Mouse (Mus musculus) embryonic fibroblast, embryonic 13.5 days (primary cell): ENCODE results near the gene Alkbh3. TPM values are rescaled to one million over a fixed set of nuclear protein-coding genes. Genes with fewer than 3 reads are reported as not detected.
A peak's percentile ranks its signal among the peaks of the same experiment; 100 is the strongest.

Experiments used
- H3K27ac ChIP-seq: 2 replicates; pipeline ENCODE4 v1.5.1; 2012; ENCODE audit warnings: low read length, control low read depth, inconsistent platforms; ENCODE audit not compliant: insufficient read depth
- H3K4me1 ChIP-seq: 2 replicates; pipeline ENCODE4 v1.6.1; 2011; ENCODE audit warnings: low read length; ENCODE audit not compliant: control insufficient read depth, insufficient read depth
- H3K4me3 ChIP-seq: 2 replicates; pipeline ENCODE4 v1.5.1; 2011; ENCODE audit warnings: mild to moderate bottlenecking, control low read depth, low read length; ENCODE audit not compliant: insufficient read depth
- CTCF ChIP-seq: IDR thresholded peaks from 2 replicates; pipeline ENCODE4 v1.5.1; 2011; ENCODE audit warnings: mild to moderate bottlenecking, control low read depth, low read length, moderate library complexity, borderline replicate concordance; ENCODE audit not compliant: insufficient read depth
- POLR2A ChIP-seq: IDR thresholded peaks from 2 replicates; pipeline ENCODE4 v1.6.1; 2011; ENCODE audit warnings: low read depth, mild to moderate bottlenecking, control low read depth, low read length, moderate library complexity
- polyA plus RNA-seq: library from polyadenylated mRNA; stranded (reverse); fragments of >200 nt; gene quantifications from 2 replicates; pipeline ENCODE4 v1.2.4, GENCODE M21; 2011; ENCODE audit warnings: low read depth; ENCODE audit not compliant: missing spikeins, insufficient read length

Gene Alkbh3
- polyA plus RNA-seq, 1 experiment: 51.7 TPM

DNA sequence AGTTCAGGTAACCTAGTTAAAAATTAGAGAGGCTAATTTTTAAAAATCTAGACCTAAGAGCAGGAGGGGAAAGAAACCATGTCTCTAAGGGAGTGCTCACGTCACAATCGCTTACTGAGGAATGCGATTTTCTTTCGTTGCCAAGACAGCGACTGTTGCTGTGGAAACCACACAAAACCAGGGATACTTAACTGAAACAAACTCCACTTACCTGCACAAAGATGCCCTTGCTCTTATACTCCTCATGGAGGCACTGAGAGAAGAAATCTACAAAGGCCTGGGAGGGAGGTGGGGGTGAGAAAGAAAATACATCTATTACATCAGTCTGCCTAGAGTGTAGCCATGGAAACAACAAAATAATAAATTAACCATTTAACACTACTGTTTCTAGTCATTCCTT, 33.1 kb upstream of the Alkbh3 start:
- TF ChIP-seq POLR2A (no peak), CTCF (no peak)
- peaks cover 18% of the 10 kb centered on the region for H3K4me1 ChIP-seq
- H3K4me3 ChIP-seq: no peak overlapping the region
- no peak overlapping the region for H3K27ac ChIP-seq

DNA sequence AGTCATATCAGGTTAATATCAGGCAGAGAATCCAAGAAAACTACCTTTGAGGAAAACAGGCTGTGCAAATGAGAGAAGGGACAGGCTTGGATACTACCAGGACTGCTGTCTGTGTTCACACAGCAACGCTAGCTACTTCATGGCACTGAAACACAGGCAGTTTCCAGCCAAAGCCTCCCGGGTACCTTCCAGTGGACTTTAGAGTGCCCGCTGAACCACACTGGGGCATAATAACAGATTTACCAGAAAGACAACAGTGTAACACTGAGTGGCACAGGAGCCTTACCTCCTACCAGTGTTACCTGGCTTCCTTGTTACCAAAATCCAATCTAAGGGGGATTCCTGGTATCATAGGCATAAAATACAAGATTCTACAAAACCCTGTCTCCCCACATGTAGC, 31.9 kb upstream of the Alkbh3 start:
- Histone ChIP-seq H3K4me3 (no peak overlapping the region), H3K4me1 (peaks cover 17% of the 10 kb centered on the region), H3K27ac (no peak overlapping the region)
- no peak for TF ChIP-seq CTCF
- no peak for TF ChIP-seq POLR2A

DNA sequence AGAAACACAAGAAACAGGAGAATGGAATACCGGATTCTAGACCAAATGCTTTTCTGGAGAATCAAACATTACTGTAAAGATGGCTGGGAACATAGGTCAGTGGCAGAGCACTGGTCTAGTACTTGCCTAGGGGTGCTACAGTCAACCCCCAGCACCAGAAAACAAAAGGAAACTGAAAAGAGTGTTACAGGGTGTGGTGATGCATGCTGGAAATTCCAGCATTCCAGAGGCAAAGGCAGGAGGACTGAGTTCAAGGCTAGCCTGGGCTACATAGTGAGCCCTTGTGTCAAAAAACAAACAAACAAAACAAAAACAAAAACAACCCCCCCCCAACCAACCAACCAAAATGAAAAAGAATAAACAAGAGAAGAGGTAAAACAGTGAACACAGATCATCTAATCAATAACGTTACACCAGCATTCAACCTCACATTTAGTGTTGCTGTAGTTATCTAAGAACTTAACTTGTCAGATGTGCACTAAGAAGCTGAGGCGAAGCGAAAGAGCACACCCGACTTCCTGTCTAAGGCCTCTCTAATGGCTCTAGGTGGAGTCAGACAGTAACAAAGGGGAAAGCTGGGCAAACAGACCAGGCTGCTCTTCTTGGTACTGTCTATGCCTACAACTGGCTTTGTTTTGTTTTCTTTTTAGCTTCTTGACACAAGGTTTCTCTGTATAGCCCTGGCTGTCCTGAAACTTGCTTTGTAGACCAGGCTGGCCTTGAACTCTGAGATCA, 30.0 kb upstream of the Alkbh3 start:
- TF ChIP-seq POLR2A (no peak), CTCF (no peak)
- Histone ChIP-seq H3K27ac (no peak overlapping the region), H3K4me3 (no peak overlapping the region), H3K4me1 (peaks cover 11% of the 10 kb centered on the region)

DNA sequence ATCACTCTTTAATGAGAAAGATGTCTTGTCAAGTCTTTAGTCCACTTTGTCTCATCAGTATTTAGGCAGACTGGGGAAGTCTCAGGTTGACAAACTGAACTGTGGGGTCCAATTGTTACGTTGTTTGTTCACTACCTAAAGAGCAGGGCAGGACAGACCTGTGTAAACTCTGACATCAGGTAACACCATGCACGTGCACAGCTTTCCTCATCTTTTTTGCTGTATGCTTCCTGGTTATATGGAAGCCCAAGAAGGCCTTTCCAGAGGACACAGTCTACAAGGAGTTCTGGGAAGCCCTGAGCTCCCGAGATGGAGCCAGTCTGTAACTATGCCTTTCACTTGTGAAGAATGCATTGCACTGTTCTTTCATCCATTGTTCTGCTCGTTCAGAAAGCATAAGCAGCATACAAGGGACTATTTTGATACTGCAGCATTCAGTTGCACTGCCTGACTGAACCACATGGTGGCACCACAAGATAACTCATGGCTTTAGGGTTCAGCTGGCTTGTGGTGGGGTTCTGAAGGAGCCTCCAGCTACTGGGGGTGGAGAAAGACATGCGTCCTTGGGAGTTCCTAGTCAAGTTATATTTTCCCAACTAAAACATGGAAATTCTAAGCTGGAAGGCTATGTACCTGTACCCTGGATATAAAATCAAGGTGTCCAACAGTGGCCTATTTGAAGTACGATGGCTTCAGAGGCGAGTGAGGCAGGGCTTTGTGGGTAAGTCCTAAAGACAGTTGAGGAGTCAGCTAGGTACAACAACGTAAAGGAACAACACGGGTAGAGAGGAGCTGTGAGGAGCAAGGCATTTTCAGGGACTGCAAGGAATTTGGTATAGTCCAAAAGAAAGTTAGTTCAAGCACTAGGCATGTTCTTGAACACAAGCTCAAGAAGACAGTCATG, 25.1 kb upstream of the Alkbh3 start:
- Histone ChIP-seq H3K27ac (no peak overlapping the region), H3K4me1 (no peaks in the 10 kb centered on the region), H3K4me3 (no peak overlapping the region)
- TF ChIP-seq CTCF: peak; percentile 75; the same call in 1 of the 2 replicates
- TF ChIP-seq POLR2A: no peak

DNA sequence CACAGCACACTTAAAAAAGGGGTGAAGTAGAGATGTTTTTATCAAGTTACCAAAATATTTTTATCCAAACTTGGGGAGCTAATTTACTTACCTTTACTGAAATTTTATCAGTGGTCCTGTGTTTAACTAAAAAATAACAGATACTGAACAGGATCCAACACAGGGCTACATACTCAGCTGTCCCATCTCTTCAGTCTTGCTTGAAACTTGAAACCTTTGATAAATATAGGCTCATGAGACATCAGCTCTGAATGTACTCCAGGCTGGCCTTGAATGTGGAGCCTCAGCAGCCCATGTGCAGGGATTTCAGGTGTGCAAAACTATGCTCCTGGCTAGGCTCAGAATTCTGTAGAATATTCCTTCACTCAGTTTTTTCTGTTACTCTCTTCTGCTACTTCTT, 20.0 kb upstream of the Alkbh3 start:
- H3K27ac ChIP-seq: no peak overlapping the region
- TF ChIP-seq POLR2A: no peak
- no peak for TF ChIP-seq CTCF
- H3K4me3 ChIP-seq: no peak overlapping the region
- no peaks in the 10 kb centered on the region for H3K4me1 ChIP-seq

DNA sequence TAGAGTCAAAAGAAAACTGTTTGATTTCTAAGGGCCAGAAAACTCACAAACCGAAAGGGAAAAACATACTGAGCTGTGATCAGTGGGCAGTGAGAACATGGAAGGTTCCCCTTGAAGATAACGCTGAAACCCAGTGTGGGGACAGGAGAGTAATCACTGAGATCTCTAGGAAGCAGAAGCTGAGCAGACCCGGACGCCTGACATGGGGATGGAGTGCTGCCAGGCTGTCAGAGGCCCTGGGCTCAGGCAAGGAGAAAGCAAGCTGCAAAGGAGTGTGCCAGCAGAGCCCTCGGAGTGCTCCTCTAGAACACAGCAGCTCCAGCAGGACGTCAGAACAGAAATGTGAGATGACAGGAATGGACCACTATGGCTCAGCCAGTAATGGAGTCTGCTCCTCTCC, 14.0 kb upstream of the Alkbh3 start:
- H3K4me3 ChIP-seq: no peak overlapping the region
- TF ChIP-seq POLR2A (no peak), CTCF (no peak)

DNA sequence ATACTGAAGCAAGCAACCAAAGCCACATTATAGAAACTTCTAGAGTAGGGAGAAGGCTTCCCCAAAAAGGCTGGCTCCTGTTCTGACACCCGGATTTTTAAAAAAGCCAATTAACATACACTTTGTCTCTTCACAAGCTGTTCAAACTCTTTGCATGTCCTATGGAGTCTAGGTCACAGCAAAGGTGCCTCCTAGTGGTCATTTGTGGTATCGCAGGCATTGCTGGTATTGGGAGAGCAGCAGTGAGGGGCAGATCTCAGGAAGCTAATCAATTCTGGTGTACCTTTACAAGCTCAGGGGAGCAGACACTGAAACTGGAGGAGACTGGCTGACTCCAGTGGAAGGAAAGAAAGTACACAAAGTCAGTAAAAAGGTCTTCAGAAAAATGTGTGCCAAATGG, 8.3 kb downstream of the Alkbh3 start:
- H3K4me3 ChIP-seq: no peak overlapping the region
- H3K27ac ChIP-seq: no peak overlapping the region
- H3K4me1 ChIP-seq: no peaks in the 10 kb centered on the region
- TF ChIP-seq POLR2A: no peak
- TF ChIP-seq CTCF: peak; percentile 80; the same call in 1 of the 2 replicates

More for the DNA sequence above, 14.0 kb upstream of the Alkbh3 start:
- H3K27ac ChIP-seq: no peak overlapping the region
- no peaks in the 10 kb centered on the region for H3K4me1 ChIP-seq

DNA sequence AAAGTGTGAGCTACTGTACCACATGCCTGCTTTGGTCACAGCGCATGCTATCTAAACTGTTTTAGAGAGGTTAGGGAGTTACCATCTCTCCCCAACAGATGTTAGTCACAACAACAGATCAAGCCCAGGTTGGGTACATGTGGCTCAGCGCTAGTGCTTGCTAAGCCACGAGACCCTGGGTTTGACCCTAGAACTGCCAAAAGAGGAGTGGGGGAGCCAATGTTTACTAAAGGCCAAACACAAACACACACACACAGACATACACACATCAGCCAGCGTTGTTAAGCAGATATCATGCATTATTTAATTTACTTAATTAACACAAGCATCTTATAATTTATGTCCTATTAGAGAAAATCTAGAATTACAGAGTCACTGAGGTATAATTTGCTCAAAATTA, 8.7 kb downstream of the Alkbh3 start:
- H3K27ac ChIP-seq: no peak overlapping the region
- H3K4me3 ChIP-seq: no peak overlapping the region
- TF ChIP-seq POLR2A (no peak), CTCF (no peak)
- H3K4me1 ChIP-seq: no peaks in the 10 kb centered on the region

DNA sequence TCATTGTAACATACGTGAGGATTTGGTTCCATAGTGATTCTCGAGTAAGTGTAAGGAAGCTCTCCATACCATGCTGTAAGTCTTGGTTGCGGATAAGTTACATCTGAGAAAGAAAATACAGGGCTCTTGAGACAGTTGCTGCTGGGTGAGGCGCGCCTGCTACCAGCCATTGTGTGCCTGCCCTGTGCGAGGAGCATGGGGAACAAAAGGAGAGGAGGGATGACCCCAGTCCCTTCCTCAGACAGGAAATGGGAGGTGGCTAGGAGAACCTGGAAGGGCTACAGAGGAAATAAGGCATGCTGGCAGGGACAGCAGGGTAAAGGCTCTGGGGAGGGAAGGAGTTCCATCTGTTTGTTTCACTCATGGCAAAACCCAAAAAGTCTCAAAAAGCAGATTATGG, 9.2 kb downstream of the Alkbh3 start:
- Histone ChIP-seq H3K4me1 (no peaks in the 10 kb centered on the region), H3K27ac (no peak overlapping the region), H3K4me3 (no peak overlapping the region)
- TF ChIP-seq CTCF: no peak
- TF ChIP-seq POLR2A: no peak

DNA sequence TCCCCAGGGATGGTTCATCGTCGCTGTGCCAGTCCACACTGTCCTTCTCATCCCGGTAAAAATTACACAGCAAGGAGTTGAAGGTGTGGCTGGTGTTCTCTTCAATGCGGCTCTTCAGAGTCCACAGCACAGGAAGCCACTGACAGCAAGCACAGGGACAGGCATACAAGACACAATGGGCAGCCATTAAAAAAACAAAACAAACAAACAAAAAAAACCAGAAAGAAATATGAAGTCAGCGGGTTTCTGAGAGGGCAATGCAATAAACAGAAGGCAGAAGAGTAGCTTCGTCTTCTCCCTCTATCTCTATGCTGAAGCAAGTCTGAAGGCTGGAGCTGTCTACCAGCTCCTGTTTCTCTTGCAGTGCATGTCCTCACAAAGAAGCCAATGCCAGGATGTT, 14.4 kb downstream of the Alkbh3 start, which contains the start of gene Gm27027:
Gene Gm27027, minus strand, starts transcription at position 101 of the 400 bp plus-strand sequence.
- TF ChIP-seq CTCF (no peak), POLR2A (no peak)
- Histone ChIP-seq H3K27ac (no peak within 1 kb of the TSS), H3K4me3 (no peak within 1 kb of the TSS), H3K4me1 (no peaks in the 10 kb centered on the region)
